Mouse (Mus musculus): Measurements from ENCODE around the gene Exoc4. TPM values are rescaled to one million over a fixed set of nuclear protein-coding genes. Genes with fewer than 3 reads are reported as not detected.

Exoc4 gene
- total and polyA plus RNA-seq, 3 experiments: 31.2 to 46.4 (median 41.9) TPM

DNA sequence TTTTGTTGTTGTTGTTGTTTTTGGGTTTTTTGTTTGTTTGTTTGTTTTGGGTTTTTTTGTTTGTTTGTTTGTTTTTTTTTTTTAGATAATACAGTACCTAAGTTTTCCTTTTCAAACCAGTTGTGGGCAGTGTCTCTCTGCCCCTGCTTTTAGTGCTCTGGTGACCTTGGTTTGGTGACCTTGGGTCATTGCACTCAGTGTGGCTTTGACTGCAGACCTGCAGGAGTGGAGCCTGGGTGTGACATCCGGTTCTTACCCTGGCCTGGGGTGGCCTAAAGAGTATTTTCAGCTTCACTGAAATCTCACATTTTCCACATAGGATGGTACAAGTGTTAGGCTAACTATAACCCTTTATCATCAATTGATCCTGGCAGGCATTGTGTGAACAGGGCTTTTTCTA is 371.8 kb downstream of the Exoc4 start:
- Histone ChIP-seq H3K27ac (ENCODE audit: insufficient read depth, low read depth) (no peak overlapping the region), H3K27me3 (replicated peaks) (no peaks in the 10 kb centered on the region), H3K9ac (ENCODE audit: insufficient read depth, low read depth) (no peak overlapping the region), H3K36me3 (replicated peaks in 1 of 2; ENCODE audit: control insufficient read depth in 1 of 2, insufficient read depth in 1 of 2, low read length in 1 of 2) (no peaks in the 10 kb centered on the region), H3K79me2 (replicated peaks; ENCODE audit: control insufficient read depth, extremely low read depth, insufficient read depth, poor library complexity, severe bottlenecking) (no peaks in the 10 kb centered on the region), H3K4me1 (ENCODE audit: control insufficient read depth in 1 of 2, insufficient read depth in 2 of 2) (peaks cover 4 to 24% of the 10 kb centered on the region in 2 experiments; a peak in 3 of 4 replicates), H3K4me2 (ENCODE audit: insufficient read depth, low read depth, poor library complexity, severe bottlenecking) (no peak overlapping the region), H3K4me3 (replicated peaks in 1 of 3; ENCODE audit: low read depth in 2 of 3, low read length in 2 of 3, poor library complexity in 1 of 3) (no peak overlapping the region), H3K9me3 (replicated peaks; ENCODE audit: low read length) (no peaks in the 10 kb centered on the region)
- DNase-seq (ENCODE audit: extremely low read depth): no peak
- TF ChIP-seq SMC3 (IDR thresholded peaks at IDR 0.05; ENCODE audit: low read depth, low read length) (no peak), ZNF384 (IDR thresholded peaks at IDR 0.05; ENCODE audit: low read depth, low read length) (no peak), SIN3A (IDR thresholded peaks at IDR 0.05; ENCODE audit: low read length) (no peak), KAT2A (IDR thresholded peaks at IDR 0.05; ENCODE audit: insufficient replicate concordance, low read length) (no peak)
- dilution Hi-C loops (cut with MboI; ENCODE audit: extremely low pct_ligation_motif_present, extremely low pct_unique_long_range_greater_than_20kb, low sequenced_read_pairs) (no loop called here), in situ Hi-C loops (cut with MboI; ENCODE audit: low pct_ligation_motif_present, low pct_unique_long_range_greater_than_20kb, low sequenced_read_pairs) (no loop called here)

DNA sequence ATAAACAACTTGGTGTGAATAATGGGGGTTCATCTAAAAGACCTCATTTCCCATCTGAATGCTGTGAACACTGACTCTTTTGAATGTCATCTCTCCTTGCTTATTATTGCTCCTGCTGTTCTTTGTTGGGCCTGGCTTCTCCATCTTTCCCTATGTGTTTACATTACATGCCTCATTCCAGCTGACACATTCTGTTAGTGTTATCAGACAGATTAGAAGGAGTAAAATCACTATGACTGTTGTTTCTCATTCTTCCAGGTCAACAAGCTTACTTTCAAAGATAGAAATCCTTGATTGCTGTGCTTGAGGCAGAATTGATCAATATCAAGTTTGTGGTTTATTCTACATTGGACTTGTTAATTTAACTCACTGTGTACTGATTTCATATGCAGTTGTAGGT is 377.0 kb downstream of the Exoc4 start:
- Histone ChIP-seq H3K79me2 (replicated peaks; ENCODE audit: control insufficient read depth, extremely low read depth, insufficient read depth, poor library complexity, severe bottlenecking) (no peaks in the 10 kb centered on the region), H3K9me3 (replicated peaks; ENCODE audit: low read length) (peaks cover 4% of the 10 kb centered on the region), H3K4me3 (replicated peaks in 1 of 3; ENCODE audit: low read depth in 2 of 3, low read length in 2 of 3, poor library complexity in 1 of 3) (no peak overlapping the region), H3K27ac (ENCODE audit: insufficient read depth, low read depth) (no peak overlapping the region), H3K27me3 (replicated peaks) (no peaks in the 10 kb centered on the region), H3K9ac (ENCODE audit: insufficient read depth, low read depth) (no peak overlapping the region), H3K36me3 (replicated peaks in 1 of 2; ENCODE audit: control insufficient read depth in 1 of 2, insufficient read depth in 1 of 2, low read length in 1 of 2) (no peaks in the 10 kb centered on the region), H3K4me2 (ENCODE audit: insufficient read depth, low read depth, poor library complexity, severe bottlenecking) (no peak overlapping the region), H3K4me1 (ENCODE audit: control insufficient read depth in 1 of 2, insufficient read depth in 2 of 2) (no peaks in the 10 kb centered on the region)
- in situ Hi-C loops (cut with MboI; ENCODE audit: low pct_ligation_motif_present, low pct_unique_long_range_greater_than_20kb, low sequenced_read_pairs) (no loop called here), dilution Hi-C loops (cut with MboI; ENCODE audit: extremely low pct_ligation_motif_present, extremely low pct_unique_long_range_greater_than_20kb, low sequenced_read_pairs) (no loop called here)
- DNase-seq (ENCODE audit: extremely low read depth): no peak
- TF ChIP-seq TCF12 (IDR thresholded peaks at IDR 0.05; ENCODE audit: low read depth, low read length): no peak
- TF ChIP-seq BHLHE40 (IDR thresholded peaks at IDR 0.05; ENCODE audit: low read depth, low read length): no peak
- TF ChIP-seq USF2 (conservative IDR thresholded peaks at IDR 0.05; ENCODE audit: low read depth, low read length): no peak
- no peak for TF ChIP-seq ZKSCAN1 (IDR thresholded peaks at IDR 0.05; ENCODE audit: borderline replicate concordance, low read depth, low read length)
- no peak for TF ChIP-seq MXI1 (IDR thresholded peaks at IDR 0.05; ENCODE audit: low read depth, low read length)

DNA sequence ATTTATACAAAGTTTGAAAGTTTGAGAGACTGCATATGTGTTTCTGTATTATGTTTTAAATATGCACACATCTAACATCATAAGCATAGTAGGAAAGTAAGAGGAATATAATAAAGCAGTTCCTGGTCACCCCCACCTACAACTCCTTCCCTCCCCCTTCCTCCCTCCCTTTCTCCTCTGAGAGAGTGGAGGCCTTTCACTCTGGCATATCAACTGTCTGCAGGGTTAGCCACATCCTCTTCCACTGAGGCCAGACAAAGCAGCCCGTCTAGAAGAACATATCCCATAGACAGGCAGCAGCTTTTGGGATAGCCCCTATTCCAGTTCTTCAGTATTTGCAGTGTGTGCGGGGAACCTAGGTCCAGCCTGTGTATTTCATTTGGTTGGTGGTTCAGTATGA is 382.2 kb downstream of the Exoc4 start:
- dilution Hi-C loops (cut with MboI; ENCODE audit: extremely low pct_ligation_motif_present, extremely low pct_unique_long_range_greater_than_20kb, low sequenced_read_pairs) (no loop called here), in situ Hi-C loops (cut with MboI; ENCODE audit: low pct_ligation_motif_present, low pct_unique_long_range_greater_than_20kb, low sequenced_read_pairs) (no loop called here)
- no peak for TF ChIP-seq E2F4 (IDR thresholded peaks at IDR 0.05; ENCODE audit: insufficient replicate concordance, low read depth, low read length)
- TF ChIP-seq RAD21 (IDR thresholded peaks at IDR 0.05; ENCODE audit: low read depth, low read length): no peak
- TF ChIP-seq SIN3A (IDR thresholded peaks at IDR 0.05; ENCODE audit: low read length): no peak
- TF ChIP-seq POLR2AphosphoS2 (IDR thresholded peaks at IDR 0.05; ENCODE audit: low read depth, low read length): no peak
- TF ChIP-seq MAZ (IDR thresholded peaks at IDR 0.05; ENCODE audit: low read depth, low read length): no peak
- TF ChIP-seq MAFK (IDR thresholded peaks at IDR 0.05; ENCODE audit: insufficient replicate concordance, low read length): no peak
- TF ChIP-seq ETS1 (conservative IDR thresholded peaks at IDR 0.05; ENCODE audit: low read depth, low read length): no peak
- TF ChIP-seq USF2 (conservative IDR thresholded peaks at IDR 0.05; ENCODE audit: low read depth, low read length): no peak
- TF ChIP-seq IRF4 (IDR thresholded peaks at IDR 0.05; ENCODE audit: low read depth, low read length): no peak
- no peak for TF ChIP-seq CHD2 (IDR thresholded peaks at IDR 0.05; ENCODE audit: low read length)
- TF ChIP-seq RCOR1 (conservative IDR thresholded peaks at IDR 0.05; ENCODE audit: low read depth, low read length): no peak
- TF ChIP-seq USF1 (IDR thresholded peaks at IDR 0.05; ENCODE audit: low read depth, low read length): no peak
- no peak for TF ChIP-seq ZMIZ1 (IDR thresholded peaks at IDR 0.05; ENCODE audit: low read depth, low read length)
- H3K4me3 ChIP-seq (replicated peaks in 1 of 3; ENCODE audit: low read depth in 2 of 3, low read length in 2 of 3, poor library complexity in 1 of 3): no peak overlapping the region
- H3K27me3 ChIP-seq (replicated peaks): no peaks in the 10 kb centered on the region
- peaks cover 4% of the 10 kb centered on the region for H3K9me3 ChIP-seq (replicated peaks; ENCODE audit: low read length)
- H3K27ac ChIP-seq (ENCODE audit: insufficient read depth, low read depth): no peak overlapping the region
- H3K4me1 ChIP-seq (ENCODE audit: control insufficient read depth in 1 of 2, insufficient read depth in 2 of 2): no peaks in the 10 kb centered on the region
- H3K79me2 ChIP-seq (replicated peaks; ENCODE audit: control insufficient read depth, extremely low read depth, insufficient read depth, poor library complexity, severe bottlenecking): no peaks in the 10 kb centered on the region
- no peak for DNase-seq (ENCODE audit: extremely low read depth)
- peaks cover 0 to 2% of the 10 kb centered on the region in 2 experiments for H3K36me3 ChIP-seq (replicated peaks in 1 of 2; ENCODE audit: control insufficient read depth in 1 of 2, insufficient read depth in 1 of 2, low read length in 1 of 2)
- no peak overlapping the region for H3K9ac ChIP-seq (ENCODE audit: insufficient read depth, low read depth)
- H3K4me2 ChIP-seq (ENCODE audit: insufficient read depth, low read depth, poor library complexity, severe bottlenecking): no peak overlapping the region
